Mouse (Mus musculus) lung, adult 2 months (tissue): ENCODE results near the gene Echdc2. TPM values are rescaled to one million over a fixed set of nuclear protein-coding genes. Genes with fewer than 3 reads are reported as not detected.
A peak's percentile ranks its signal among the peaks of the same experiment; 100 is the strongest.

Experiments used
- DNase-seq: peaks from one replicate; pipeline ENCODE4 v3.0.0; 2022
- H3K4me1 ChIP-seq: fragments of 200-500 bp; 2 replicates; pipeline ENCODE4 v1.6.1; 2011; ENCODE audit warnings: low read length; ENCODE audit not compliant: control insufficient read depth, insufficient read depth
- H3K4me3 ChIP-seq: fragments of 200-500 bp; replicated peaks from 2 replicates; pipeline ENCODE3; 2011; ENCODE audit warnings: low read depth, mild to moderate bottlenecking, control low read depth, low read length; ENCODE audit errors: extremely low read depth
- CTCF ChIP-seq: fragments of 200-500 bp; IDR thresholded peaks from 2 replicates; pipeline ENCODE4 v1.5.1; 2011; ENCODE audit warnings: mild to moderate bottlenecking, low read length, control low read depth; ENCODE audit not compliant: insufficient read depth
- POLR2A ChIP-seq: fragments of 200-500 bp; IDR thresholded peaks from 2 replicates; pipeline ENCODE4 v1.6.1; 2011; ENCODE audit warnings: low read depth, mild to moderate bottlenecking, control low read depth, low read length, borderline replicate concordance; ENCODE audit errors: extremely low read depth
- WGBS: fragments of 180-500 bp; shearing (Covaris S2); methylation state at CpG from one replicate; pipeline ENCODE4 v1.1.7; 2018; 5-methylcytosine and 5-hydroxymethylcytosine counted together
- polyA plus RNA-seq: library from polyadenylated mRNA; depleted of rRNA; stranded (reverse); fragments of >200 nt; gene quantifications from 2 replicates; pipeline ENCODE4 v1.2.3, GENCODE M21; 2012; rRNA removed

Echdc2 gene
- 53.7 and 67.0 TPM in 2 replicates for polyA plus RNA-seq

- TF ChIP-seq CTCF (no peak), POLR2A (no peak)
- WGBS: 2% methylated on average over 43 of the region's 43 CpGs
- DNase-seq: peak; percentile 41
Measured at GRCm38 (mm10) chr4:108165152-108165895, at the start of gene Echdc2. Echdc2 (plus strand) TSS chr4:108165437.

GRCm38 (mm10) chr4:108116466-108116865 lies 48.8 kb upstream of the Echdc2 start:
- DNase-seq: no peak
- TF ChIP-seq CTCF: no peak
- WGBS: 86% methylated on average over 2 of the region's 2 CpGs
- H3K4me3 ChIP-seq: no peak overlapping the region
- H3K4me1 ChIP-seq: no peaks in the 10 kb centered on the region

More at GRCm38 (mm10) chr4:108165152-108165895, at the start of gene Echdc2:
- Histone ChIP-seq H3K4me1 (no peaks in the 10 kb centered on the region; the same call in 1 of the 2 replicates), H3K4me3 (peak within 1 kb of the TSS; percentile 76)

GRCm38 (mm10) chr4:108117488-108117887 lies 47.7 kb upstream of the Echdc2 start:
- DNase-seq: no peak
- Histone ChIP-seq H3K4me3 (no peak overlapping the region), H3K4me1 (no peaks in the 10 kb centered on the region)
- WGBS: 91% methylated on average over 8 of the region's 8 CpGs
- TF ChIP-seq POLR2A (no peak), CTCF (no peak)

- Histone ChIP-seq H3K4me3 (peak overlapping the region; percentile 80), H3K4me1 (no peaks in the 10 kb centered on the region)
- TF ChIP-seq CTCF (no peak), POLR2A (peak; percentile 84; the same call in 1 of the 2 replicates)
- peak; percentile 96 for DNase-seq
- WGBS: 10% methylated on average over 45 of the region's 45 CpGs
Measured at GRCm38 (mm10) chr4:108117924-108118876, 47.0 kb upstream of the Echdc2 start.

GRCm38 (mm10) chr4:108124104-108124503 lies 41.1 kb upstream of the Echdc2 start:
- H3K4me1 ChIP-seq: no peaks in the 10 kb centered on the region
- H3K4me3 ChIP-seq: no peak overlapping the region
- TF ChIP-seq POLR2A (no peak), CTCF (no peak)
- WGBS: 87% methylated on average over 1 of the region's 1 CpGs
- DNase-seq: no peak

GRCm38 (mm10) chr4:108126260-108126659 lies 39.0 kb upstream of the Echdc2 start:
- Histone ChIP-seq H3K4me1 (no peaks in the 10 kb centered on the region), H3K4me3 (no peak overlapping the region)
- no peak for DNase-seq
- 65% methylated on average over 4 of the region's 4 CpGs for WGBS
- TF ChIP-seq CTCF: no peak
- no peak for TF ChIP-seq POLR2A

- no peak for DNase-seq
- Histone ChIP-seq H3K4me1 (no peaks in the 10 kb centered on the region), H3K4me3 (no peak overlapping the region)
- TF ChIP-seq POLR2A: no peak
- no peak for TF ChIP-seq CTCF
- WGBS: 88% methylated on average over 5 of the region's 5 CpGs
Measured at GRCm38 (mm10) chr4:108127516-108127915, 37.7 kb upstream of the Echdc2 start.

- TF ChIP-seq CTCF (no peak), POLR2A (no peak)
Measured at GRCm38 (mm10) chr4:108128339-108128738, 36.9 kb upstream of the Echdc2 start.

GRCm38 (mm10) chr4:108130452-108130851 lies 34.8 kb upstream of the Echdc2 start:
- DNase-seq: no peak
- H3K4me1 ChIP-seq: no peaks in the 10 kb centered on the region
- no peak for TF ChIP-seq POLR2A
- no peak for TF ChIP-seq CTCF
- 77% methylated on average over 3 of the region's 3 CpGs for WGBS
- no peak overlapping the region for H3K4me3 ChIP-seq

More at GRCm38 (mm10) chr4:108128339-108128738, 36.9 kb upstream of the Echdc2 start:
- no peaks in the 10 kb centered on the region for H3K4me1 ChIP-seq
- no peak overlapping the region for H3K4me3 ChIP-seq
- 87% methylated on average over 2 of the region's 2 CpGs for WGBS
- no peak for DNase-seq
